Mouse (Mus musculus) left cerebral cortex, postnatal 10 days (tissue): ENCODE measurements at regions not wholly inside any gene's neighbourhood (a gene's known extent, or its start where the extent isn't known, plus 50 kb on each side); places are given as distances from the start of the nearest gene placed in this dataset.

Source experiments
- DNase-seq, 2 experiments: peaks; one replicate each; pipeline ENCODE4 v3.0.0; 2021 to 2022; ENCODE audit warnings: low spot score in 2 of 2, mixed read lengths in 1 of 2; ENCODE audit errors: extremely low spot score in 1 of 2
- intact Hi-C: fragments of 180-260 bp; cut with DNase I; formaldehyde crosslinking; loops from one replicate; pipeline ENCODE4 v1.15.1; 2025

DNA sequence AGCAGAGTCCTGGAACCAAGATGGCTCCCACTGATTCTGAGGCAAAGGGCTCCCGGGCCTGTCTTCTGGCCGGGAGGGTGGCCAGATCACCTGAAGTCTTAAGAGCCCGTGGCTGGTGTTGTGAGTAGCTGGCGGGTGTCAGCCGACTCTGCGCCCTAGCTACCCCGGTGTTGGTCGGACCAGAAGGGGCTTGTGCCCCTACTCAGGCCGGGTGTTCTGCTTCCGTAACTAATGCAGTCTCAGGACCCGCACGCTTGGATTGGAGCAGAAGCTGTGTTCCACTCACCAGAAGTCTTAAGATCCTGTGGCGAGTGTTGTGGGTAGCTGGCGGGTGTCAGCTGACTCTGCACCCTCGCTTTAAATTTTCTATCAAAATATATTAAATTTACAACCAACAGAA, 1285.3 kb upstream of the Cdh9 start:
- intact Hi-C loops, result no loop called here

DNA sequence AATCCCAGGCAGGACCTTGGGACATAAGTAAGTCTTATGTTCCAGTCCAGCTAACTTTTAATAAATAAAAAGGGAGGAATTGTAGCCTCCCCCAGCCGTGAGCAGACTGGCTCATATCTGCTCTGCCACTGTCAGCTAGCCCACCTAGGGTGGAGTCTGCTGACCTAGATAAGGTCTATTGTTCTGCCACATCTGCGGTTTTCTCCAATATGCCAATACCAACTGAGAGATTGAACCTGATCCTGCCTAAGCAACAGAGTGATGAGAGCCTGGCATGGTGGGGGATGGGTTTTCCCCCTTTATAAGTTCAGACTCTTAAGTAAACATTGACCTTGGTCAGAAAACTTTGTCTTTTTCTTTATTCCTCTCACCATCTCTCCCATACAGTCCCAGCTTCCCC, 1250.9 kb upstream of the Cdh9 start:
- intact Hi-C loops, result no loop called here
- DNase-seq, result no peak

More for the DNA sequence above, 1285.3 kb upstream of the Cdh9 start:
- DNase-seq, result no peak

DNA sequence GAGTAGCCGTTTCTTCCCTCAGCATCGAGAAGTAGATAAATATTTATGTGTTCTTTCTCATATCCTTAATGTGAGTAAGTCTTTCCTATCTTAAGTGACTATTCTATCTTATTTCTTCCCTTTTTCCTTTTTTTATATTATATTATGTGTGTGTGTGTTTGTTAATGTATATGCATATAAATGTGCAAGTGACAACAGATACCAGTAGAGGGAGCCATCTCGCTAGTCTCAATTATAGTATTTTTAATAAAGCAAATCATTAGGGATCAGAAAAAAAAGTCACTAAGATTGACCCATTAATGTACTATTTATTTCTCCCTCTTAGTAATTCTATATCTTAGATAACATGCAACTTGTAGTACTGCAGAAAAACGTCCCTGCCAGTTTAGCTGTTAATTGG, 1228.3 kb upstream of the Cdh9 start:
- DNase-seq, result no peak
- intact Hi-C loops, result no loop called here

DNA sequence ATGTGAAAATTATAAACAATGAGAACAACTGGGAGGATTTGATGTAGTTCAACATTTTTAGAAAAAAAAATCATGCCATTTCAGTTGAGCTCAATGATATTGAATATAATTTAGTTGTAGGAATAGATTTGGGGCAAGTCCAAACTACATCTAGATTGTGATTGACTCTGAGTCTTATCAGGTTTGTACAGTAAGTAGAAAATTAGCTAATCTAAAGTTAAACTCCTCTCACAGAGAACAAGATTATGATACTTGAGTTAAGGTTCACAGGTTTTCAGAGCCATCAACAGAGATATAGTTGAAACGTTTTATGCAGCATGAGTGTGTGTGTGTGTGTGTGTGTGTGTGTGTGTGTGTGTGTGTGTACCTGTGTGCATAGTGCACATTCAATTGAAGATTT, 1189.6 kb upstream of the Cdh9 start:
- intact Hi-C loops, result no loop called here
- no peak for DNase-seq

DNA sequence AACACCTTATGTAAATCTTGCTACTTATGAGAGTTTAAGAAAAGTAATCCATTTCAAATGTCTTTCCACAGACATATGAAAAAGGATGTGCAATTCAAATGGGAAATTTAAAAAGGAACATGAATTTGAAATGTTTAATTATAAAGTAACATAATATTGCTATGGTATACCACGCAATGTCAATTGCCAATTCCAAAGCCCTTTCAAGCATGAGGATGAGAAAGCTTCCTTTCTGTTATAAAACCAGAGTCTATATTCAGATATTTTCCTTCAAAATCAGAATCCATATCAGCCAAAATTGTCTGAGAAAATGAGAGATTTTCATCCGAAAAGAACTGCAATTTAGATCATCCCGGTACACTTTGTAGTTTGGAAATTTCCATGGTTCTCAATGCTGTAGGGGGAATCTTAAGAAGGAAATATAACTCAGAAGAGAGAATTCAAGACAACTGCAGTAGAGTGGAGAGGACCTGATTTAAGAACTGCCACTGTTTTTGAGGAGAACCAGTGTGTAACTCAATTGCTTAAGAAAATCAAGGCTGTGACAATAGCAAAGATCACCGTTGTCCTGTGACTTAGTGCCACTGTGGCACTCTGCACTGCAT, 1169.3 kb upstream of the Cdh9 start:
- intact Hi-C loops, result no loop called here
- DNase-seq, result no peak

DNA sequence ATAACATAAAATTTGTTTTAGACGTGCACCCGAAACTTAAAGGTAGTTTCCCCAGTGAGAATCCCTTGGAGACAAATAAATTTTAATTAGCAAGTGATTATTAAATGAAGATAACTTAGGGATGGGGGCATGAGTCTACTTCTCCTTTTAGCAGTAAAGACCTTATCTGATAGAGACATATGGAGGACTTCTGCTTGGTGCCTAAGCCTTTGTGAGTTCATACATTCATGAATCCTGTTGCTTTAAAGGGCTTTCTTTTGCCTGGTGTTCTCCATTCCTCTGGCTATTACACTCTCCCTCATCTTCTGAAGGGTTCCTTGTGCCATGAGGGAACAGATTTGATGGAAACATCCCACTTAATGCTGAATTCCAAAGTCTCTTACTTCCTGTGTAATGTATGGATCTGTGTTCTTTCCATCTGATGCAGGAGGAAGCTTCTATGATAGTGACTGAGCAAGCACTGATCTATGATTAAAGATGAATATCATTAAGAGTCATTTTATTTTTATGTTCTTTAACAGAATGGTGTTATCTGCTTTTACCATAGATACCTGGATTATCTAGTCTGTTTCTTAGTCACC, 1146.2 kb upstream of the Cdh9 start:
- intact Hi-C loops, result no loop called here

DNA sequence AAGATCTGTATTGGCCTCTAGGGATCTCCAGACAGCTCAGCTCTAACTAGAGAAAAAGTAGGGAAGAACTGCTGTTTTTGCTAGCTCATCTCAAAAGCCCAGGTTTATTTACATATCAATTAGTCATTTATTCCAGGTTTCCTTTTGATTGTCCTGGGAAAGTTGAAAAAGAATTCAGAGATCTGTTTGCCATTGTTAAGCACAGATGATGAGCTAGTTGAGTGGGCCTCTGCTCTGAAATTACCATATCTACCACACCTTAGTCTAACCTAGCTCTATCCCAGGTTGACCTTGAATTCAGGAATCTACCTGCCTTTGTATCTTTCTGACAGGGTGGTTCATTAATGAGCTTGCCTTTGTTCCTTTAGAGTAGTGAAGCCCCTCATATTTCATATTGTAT, 1110.6 kb upstream of the Cdh9 start:
- intact Hi-C loops, result no loop called here
- no peak for DNase-seq

More for the DNA sequence above, 1146.2 kb upstream of the Cdh9 start:
- DNase-seq, result no peak

DNA sequence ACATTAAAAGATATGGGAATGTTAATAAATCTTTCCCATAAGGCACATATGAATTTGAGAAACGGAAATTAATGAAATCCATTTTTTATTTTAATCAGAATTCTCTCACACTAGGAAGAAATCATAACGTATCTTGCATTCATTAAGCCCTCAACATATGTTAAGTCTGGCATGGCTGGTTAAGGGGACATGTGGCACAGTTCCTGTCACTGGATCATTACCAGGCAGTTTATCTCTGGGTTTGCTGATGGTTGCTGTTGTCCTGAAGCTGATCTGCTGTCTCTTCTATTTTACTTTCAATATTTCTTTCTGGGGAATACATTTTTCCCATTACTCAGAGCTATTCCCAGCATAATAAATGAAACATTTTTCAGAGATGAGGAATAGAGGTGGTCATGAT, 1099.3 kb upstream of the Cdh9 start:
- DNase-seq, result no peak
- intact Hi-C loops, result no loop called here

DNA sequence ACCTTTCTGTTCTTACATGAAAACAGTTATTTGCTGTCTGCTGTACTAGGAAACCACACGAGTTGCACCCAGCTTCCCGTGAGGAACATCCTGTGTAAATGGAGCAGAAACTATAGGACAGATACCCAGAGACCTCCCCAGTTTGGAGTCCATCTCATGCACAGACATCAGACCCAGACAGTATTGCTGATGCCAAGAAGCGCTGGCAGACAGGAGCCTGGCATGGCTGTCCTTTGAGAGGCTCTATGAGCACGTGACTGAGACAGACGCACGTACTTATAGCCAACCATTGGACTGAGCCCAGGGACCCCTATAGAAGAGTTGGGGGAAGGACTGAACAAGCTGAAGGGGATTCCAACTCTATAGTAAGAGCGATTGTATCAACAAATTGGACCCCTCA, 1098.3 kb upstream of the Cdh9 start:
- no peak for DNase-seq
- intact Hi-C loops, result no loop called here

DNA sequence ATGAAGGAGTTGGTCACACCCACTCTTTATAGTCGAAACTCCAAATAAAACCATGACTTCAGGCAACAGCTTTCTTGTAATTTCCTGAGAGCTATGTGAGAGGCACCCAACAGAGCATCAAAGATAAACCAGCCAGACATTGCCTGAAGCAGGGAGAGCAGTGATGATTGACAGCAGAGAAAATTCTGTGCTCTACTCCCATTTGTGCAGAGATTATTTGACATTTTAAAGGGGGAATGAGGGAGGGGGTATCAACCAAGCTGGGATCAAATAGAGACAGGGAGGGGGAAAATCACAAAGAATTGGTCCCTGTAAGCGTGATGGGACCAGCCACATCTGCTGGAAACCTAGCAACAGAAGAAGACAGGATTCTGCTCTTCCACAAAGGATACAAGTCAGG, 1091.4 kb upstream of the Cdh9 start:
- intact Hi-C loops, result no loop called here
- DNase-seq, result no peak

DNA sequence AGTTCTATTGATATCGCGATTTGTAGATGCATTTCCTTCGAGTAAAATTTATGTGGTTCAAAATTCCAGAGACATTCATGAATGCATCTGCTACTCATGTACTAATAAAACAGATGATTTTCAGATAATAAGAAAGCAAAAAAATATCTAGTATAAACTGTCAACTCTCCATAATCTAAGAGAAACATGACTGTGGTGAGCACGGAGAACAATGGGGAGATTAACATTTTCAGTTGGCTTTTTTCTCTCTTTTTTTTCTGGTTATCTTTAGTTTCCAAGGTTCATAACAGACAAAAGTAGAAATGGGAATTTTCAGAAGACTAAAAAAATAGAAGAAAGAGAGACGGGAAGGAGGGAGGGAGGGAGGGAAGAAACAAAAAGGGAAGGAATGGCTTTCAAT, 1079.8 kb upstream of the Cdh9 start:
- intact Hi-C loops, result no loop called here
- DNase-seq, result no peak

DNA sequence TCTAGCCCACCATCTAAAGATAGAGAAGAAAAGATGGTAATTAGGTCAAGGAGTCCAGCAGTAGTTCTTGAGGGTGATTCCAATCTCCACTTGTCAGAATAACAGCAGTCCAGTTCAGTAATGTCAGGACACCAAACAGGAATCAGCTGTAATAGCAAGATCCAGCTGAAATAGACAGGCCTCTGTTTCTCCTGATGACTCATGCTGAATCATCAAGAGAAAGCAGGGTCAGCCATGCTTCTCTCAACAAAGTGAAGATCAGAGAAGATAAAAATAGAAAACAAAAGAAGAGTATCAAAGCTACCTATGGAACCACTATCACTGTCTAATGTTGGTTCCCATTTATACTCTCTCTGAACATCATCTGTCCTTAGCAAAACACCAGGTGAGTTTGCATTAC, 1061.8 kb upstream of the Cdh9 start:
- intact Hi-C loops, result no loop called here
- no peak for DNase-seq

DNA sequence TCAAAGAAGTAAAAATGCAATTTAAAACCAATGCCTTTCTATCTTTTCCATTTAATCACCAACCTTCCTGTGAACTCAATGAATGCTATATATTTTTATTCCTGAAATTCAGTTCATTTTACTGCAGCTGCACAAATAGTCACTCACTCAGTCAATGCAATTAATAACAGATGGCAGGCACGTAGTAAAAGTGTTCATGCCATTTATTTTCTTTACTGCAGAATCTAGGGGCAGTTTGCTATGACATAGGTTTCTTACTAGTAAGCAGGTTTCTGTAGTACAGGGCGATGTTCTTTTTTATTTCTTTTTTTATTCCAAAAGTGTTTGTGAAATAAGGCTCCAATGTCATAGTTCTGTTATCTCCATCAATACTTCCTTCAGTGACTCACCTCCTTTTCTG, 1035.8 kb upstream of the Cdh9 start:
- intact Hi-C loops, result no loop called here
- no peak for DNase-seq

DNA sequence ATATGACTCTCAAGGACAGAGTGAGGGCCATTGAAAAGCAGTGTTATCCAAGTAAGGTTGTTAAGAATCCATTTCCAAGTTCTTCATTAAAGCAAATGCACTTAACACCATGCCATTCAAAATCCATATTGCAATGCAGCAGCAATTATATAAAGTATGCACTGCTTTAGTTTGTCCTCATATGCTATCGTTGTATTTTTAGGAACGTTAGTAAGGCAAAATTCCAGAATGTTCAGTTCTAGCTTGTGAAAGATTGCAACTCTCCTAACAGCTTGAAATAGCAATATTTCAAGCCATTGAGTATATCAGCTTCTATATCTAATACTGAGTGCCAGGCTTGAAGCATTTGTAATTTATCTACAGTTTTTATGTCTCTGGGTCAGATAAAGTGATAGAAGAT, 1011.9 kb upstream of the Cdh9 start:
- peak in 1 of 2 experiments; percentile 7 for DNase-seq
- intact Hi-C loops, result no loop called here

DNA sequence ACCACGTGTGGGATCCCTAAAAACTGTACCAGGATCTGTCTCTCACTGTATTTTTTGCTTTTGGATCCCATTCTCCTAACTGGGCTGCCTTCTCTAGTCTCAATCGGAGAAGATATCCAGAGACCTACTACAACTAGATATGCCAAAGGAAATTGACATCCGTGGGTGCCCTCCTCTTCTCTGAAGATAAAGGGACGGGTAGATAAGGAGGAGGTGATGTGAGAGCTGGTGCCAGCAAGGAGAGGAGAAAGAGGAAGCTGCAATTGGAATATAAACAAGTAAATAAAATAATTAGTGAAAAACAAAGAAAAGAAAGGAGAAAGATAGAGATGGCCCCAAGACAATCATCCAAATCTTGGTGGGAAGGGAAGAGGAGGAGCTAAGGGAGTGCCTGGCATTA, 986.6 kb upstream of the Cdh9 start:
- no peak for DNase-seq
- intact Hi-C loops, result no loop called here

DNA sequence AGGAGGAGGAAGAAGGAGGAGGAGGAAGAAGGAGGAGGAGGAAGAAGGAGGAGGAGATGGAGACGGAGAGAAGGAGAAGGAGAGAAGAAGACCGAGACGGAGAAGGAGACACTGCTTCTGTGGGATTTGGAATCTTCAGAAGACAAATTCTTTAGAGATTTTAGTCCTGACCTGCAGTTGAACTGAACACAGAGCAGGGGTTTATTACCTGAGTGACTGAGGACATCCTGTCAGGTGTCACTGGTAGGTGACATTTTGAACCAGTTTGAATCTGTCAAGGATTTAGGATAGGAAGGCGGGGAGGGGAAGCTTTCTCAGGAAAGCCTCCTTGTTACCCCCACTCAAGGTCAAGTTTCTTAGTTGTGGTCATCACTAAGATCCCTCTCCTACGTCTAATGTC, 985.5 kb upstream of the Cdh9 start:
- DNase-seq, result no peak
- intact Hi-C loops, result no loop called here
